Mouse (Mus musculus) heart, embryonic 11.5 days (tissue): ENCODE measurements around the gene Olfr971. TPM values are rescaled to one million over a fixed set of nuclear protein-coding genes. Genes with fewer than 3 reads are reported as not detected.
"Not testable (repeated sequence)": the region's sequence is repeated elsewhere in the genome, so short reads cannot be mapped to it uniquely, and the experiment has no call there.

Source experiments
- ATAC-seq: fragments of 200-750 bp; cut with Nextera tagmentation; replicated peaks from 2 replicates; pipeline ENCODE4 v1.8.0; 2017; ENCODE audit warnings: moderate library complexity; ENCODE audit not compliant: insufficient number of reproducible peaks, low FRiP score, low TSS enrichment
- H3K27ac ChIP-seq: fragments of 300-500 bp; sonication (generic); 2 replicates; pipeline ENCODE4 v1.5.1; 2014; ENCODE audit warnings: mild to moderate bottlenecking, low read depth, low read length
- H3K27me3 ChIP-seq: fragments of 300-500 bp; sonication (generic); 2 replicates; pipeline ENCODE4 v1.6.1; 2014; ENCODE audit warnings: mild to moderate bottlenecking, low read length, mixed read lengths; ENCODE audit not compliant: control insufficient read depth, insufficient read depth
- H3K36me3 ChIP-seq: fragments of 300-500 bp; sonication (generic); 2 replicates; pipeline ENCODE4 v1.6.1; 2014; ENCODE audit warnings: mild to moderate bottlenecking, low read length, moderate library complexity, mixed read lengths; ENCODE audit not compliant: control insufficient read depth, insufficient read depth
- H3K4me1 ChIP-seq: fragments of 300-500 bp; sonication (generic); 2 replicates; pipeline ENCODE4 v1.6.1; 2014; ENCODE audit warnings: low read length; ENCODE audit not compliant: control insufficient read depth, insufficient read depth
- H3K4me2 ChIP-seq: fragments of 300-500 bp; sonication (generic); 2 replicates; pipeline ENCODE4 v1.6.1; 2014; ENCODE audit warnings: mild to moderate bottlenecking, moderate library complexity
- H3K4me3 ChIP-seq: fragments of 300-500 bp; sonication (generic); 2 replicates; pipeline ENCODE4 v1.5.1; 2014; ENCODE audit warnings: low read depth, low read length
- H3K9ac ChIP-seq: fragments of 300-500 bp; sonication (generic); 2 replicates; pipeline ENCODE4 v1.6.1; 2014; ENCODE audit warnings: mild to moderate bottlenecking, low read depth, low read length, moderate library complexity
- H3K9me3 ChIP-seq: fragments of 300-500 bp; sonication (generic); replicated peaks from 2 replicates; pipeline ENCODE4 v1.6.1; 2016; ENCODE audit warnings: low read length; ENCODE audit not compliant: control insufficient read depth
- WGBS: fragments of 180-500 bp; shearing (Covaris S2); extraction: QIAGEN DNeasy Blood & Tissue Kit; methylation state at CpG from one replicate; pipeline ENCODE4 v1.1.7; 2014; ENCODE audit not compliant: insufficient replicate concordance; 5-methylcytosine and 5-hydroxymethylcytosine counted together
- polyA plus RNA-seq: library from polyadenylated mRNA; unstranded; fragments of >200 nt; fragmentation: Nextera tagmentation; extraction: Ambion mirVana; gene quantifications from 2 replicates; pipeline ENCODE4 v1.2.1, GENCODE M21; 2014

The Olfr971 gene
- not detected in 2 replicates for polyA plus RNA-seq

DNA sequence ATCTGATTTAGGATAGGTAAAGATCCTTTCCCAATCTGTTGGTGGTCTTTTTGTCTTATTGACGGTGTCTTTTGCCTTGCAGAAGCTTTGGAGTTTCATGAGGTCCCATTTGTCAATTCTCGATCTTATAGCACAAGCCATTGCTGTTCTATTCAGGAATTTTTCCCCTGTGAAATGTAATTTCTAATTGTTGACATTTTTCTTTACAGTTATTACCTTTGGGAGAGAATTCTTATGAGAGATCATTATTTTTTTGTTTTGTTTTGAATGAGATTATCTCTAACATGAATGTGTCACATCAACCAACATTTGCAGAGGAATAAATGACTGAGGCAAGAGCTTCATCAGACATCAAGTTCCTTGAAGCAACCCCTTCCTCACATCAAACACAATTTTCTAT is at the start of gene Olfr971:
Gene Olfr971 (plus strand): TSS at position 301 of the 400 bp plus-strand sequence.
- H3K4me2 ChIP-seq, H3K4me1 ChIP-seq, H3K9ac ChIP-seq, ATAC-seq, H3K36me3 ChIP-seq, H3K9me3 ChIP-seq, H3K27ac ChIP-seq, H3K27me3 ChIP-seq, H3K4me3 ChIP-seq: not testable (repeated sequence)
- WGBS, result 83% methylated on average over 1 of the region's 2 CpGs

DNA sequence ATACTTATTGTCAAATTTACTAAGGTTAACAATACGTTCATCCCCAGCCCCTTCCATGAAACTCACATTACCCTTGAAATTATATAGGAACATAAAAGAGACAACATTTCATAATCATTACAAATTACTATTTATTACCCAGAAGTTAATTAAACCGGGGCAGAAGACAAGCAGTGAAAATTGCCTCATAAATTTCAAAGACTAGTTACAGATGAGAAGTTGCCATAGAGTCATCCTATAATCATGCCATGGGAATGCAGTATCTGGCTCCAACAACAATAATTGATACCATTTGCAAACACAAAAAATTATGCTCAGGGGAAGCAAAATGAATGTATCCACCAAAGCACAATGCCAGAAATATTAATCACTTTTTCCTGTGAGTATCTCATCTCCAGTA is 46.1 kb upstream of the Olfr971 start, which contains the start of gene Olfr969:
Gene Olfr969 (plus strand): TSS at position 388 of the 400 bp plus-strand sequence.
- Histone ChIP-seq H3K27me3 (no peaks in the 10 kb centered on the region), H3K4me1 (no peaks in the 10 kb centered on the region), H3K4me3 (no peak within 1 kb of the TSS), H3K9me3 (no peaks in the 10 kb centered on the region), H3K27ac (no peak within 1 kb of the TSS), H3K9ac (no peak within 1 kb of the TSS), H3K4me2 (no peak within 1 kb of the TSS), H3K36me3 (no peaks in the 10 kb centered on the region)
- ATAC-seq, result no peak
- WGBS, result 62% methylated on average over 2 of the region's 2 CpGs

DNA sequence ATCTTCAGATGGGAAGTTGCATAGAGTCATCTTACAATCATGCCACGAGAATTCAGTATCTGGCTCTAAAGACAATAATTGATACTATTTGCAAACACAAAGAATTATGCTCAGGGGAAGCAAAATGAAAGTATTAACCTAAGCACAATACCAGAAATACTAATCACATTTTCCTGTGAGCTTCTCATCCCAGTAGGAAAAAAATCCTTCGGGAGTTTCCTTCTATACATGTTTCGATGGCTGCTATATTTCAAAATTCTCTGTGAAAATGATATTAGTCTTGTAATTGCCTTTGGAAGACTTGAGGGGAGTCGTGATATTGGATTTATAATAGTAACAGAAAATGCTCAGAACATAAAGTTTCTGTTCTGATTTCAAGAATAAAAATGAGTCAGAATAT is 28.1 kb upstream of the Olfr971 start, which contains the start of gene Olfr970:
Gene Olfr970 (plus strand): TSS at position 301 of the 400 bp plus-strand sequence.
- H3K36me3 ChIP-seq, result no peaks in the 10 kb centered on the region
- H3K4me3 ChIP-seq, result no peak within 1 kb of the TSS
- 69% methylated on average over 4 of the region's 4 CpGs for WGBS
- no peak within 1 kb of the TSS for H3K4me2 ChIP-seq
- no peak for ATAC-seq
- H3K9me3 ChIP-seq, result no peaks in the 10 kb centered on the region
- H3K27me3 ChIP-seq, result no peaks in the 10 kb centered on the region
- H3K4me1 ChIP-seq, result no peaks in the 10 kb centered on the region
- no peak within 1 kb of the TSS for H3K27ac ChIP-seq
- H3K9ac ChIP-seq, result no peak within 1 kb of the TSS

DNA sequence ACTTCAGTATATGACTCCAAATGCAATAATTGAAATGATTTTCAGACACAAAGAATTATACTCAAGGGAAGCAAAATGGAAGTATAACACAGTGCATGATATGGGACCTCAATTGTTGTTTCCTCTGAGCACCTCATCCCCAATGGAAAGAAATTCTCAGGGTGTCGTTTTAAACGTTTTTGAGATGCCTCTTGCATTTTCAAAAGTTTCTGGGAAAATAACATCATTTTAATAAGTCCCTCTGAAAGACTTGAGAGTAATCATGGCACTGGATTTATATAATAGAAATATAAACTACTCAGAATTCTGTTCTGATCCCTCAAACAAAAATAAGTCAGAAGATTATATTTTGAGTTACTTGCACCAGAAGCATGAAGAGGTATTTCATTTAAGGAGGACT is 29.4 kb downstream of the Olfr971 start, which contains the start of gene Olfr972:
Gene Olfr972 (plus strand): TSS at position 301 of the 400 bp plus-strand sequence.
- H3K36me3 ChIP-seq, result no peaks in the 10 kb centered on the region
- H3K4me2 ChIP-seq, result no peak within 1 kb of the TSS
- no peaks in the 10 kb centered on the region for H3K9me3 ChIP-seq
- H3K27ac ChIP-seq, result no peak within 1 kb of the TSS
- no peaks in the 10 kb centered on the region for H3K27me3 ChIP-seq
- H3K4me3 ChIP-seq, result no peak within 1 kb of the TSS
- WGBS, result 63% methylated on average over 2 of the region's 2 CpGs
- H3K9ac ChIP-seq, result no peak within 1 kb of the TSS
- no peak for ATAC-seq
- no peaks in the 10 kb centered on the region for H3K4me1 ChIP-seq

- not testable (repeated sequence) for H3K27me3 ChIP-seq, H3K4me2 ChIP-seq, H3K4me3 ChIP-seq, H3K9ac ChIP-seq, ATAC-seq, H3K4me1 ChIP-seq, H3K36me3 ChIP-seq, H3K9me3 ChIP-seq, H3K27ac ChIP-seq
- WGBS, result 68% methylated on average over 1 of the region's 1 CpGs
These were observed 35.3 kb downstream of the Olfr971 start for GRCm38 (mm10) chr9:39871986-39872385.

DNA sequence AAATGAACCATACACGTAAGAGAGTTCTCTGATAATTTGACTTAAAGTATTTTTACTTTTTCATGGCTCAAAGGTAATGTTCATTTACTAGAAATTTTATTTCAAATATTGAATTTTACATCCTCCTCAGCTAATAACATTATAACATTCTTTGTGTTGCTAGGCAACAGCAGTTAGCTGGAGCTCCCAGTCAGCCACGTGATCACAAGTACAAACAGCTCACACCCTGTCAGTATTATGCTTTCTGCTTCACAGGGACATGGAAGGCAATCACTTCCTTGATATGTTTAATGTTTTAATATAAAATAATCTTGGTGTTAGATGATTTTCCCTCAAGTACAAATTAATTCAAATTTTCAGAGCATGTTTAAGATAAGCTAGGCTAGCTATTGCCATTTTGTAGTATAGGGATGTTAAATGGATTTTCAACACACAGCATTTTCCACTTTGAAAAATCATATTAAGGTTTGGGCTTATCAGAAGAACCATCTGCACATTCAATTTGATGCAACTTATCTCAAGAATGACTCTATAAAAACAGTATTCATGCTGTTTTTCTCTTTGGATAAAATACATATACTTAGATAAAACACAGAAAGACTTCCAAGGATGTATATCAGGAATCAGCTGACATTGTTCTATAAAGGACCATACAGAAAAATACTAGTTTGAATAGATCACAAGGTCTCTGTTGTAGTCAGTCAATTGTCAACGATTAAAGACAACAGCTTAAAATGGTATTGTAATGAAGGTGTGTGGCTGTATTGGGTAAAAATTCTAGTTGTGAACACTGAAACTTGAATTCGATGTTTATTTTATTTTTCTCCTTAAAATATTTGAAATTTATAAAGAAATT is 41.1 kb downstream of the Olfr971 start:
- H3K27ac ChIP-seq, H3K4me2 ChIP-seq, H3K9me3 ChIP-seq, H3K36me3 ChIP-seq, H3K4me3 ChIP-seq, H3K27me3 ChIP-seq, H3K9ac ChIP-seq, H3K4me1 ChIP-seq, ATAC-seq: not testable (repeated sequence)
- no CpG with 5 or more reads among the region's 4 CpGs for WGBS

Other genes with a start within 250 kb of the Olfr971 start
- gene AW551984, start 232.5 kb upstream of the Olfr971 start, polyA plus RNA-seq, result 10.5 and 14.3 TPM in 2 replicates
- gene Olfr148, start 226.2 kb upstream of the Olfr971 start, polyA plus RNA-seq, result not detected in 2 replicates
- not detected in 2 replicates for gene Olfr960, start 215.5 kb upstream of the Olfr971 start, polyA plus RNA-seq
- gene Olfr961, start 191.8 kb upstream of the Olfr971 start, polyA plus RNA-seq, result not detected in 2 replicates
- not detected in 2 replicates for gene Olfr963, start 169.7 kb upstream of the Olfr971 start, polyA plus RNA-seq
- not detected in 2 replicates for gene Olfr149, start 129.8 kb upstream of the Olfr971 start, polyA plus RNA-seq
- not detected in 2 replicates for gene Olfr965, start 125.5 kb upstream of the Olfr971 start, polyA plus RNA-seq
- gene Olfr150, start 105.9 kb upstream of the Olfr971 start, polyA plus RNA-seq, result not detected in 2 replicates
- not detected in 2 replicates for gene Olfr967, start 90.6 kb upstream of the Olfr971 start, polyA plus RNA-seq
- gene Olfr968, start 53.6 kb upstream of the Olfr971 start, polyA plus RNA-seq, result not detected in 2 replicates
- not detected in 2 replicates for gene Olfr969, start 45.9 kb upstream of the Olfr971 start, polyA plus RNA-seq
- gene Olfr970, start 28.0 kb upstream of the Olfr971 start, polyA plus RNA-seq, result not detected in 2 replicates
- gene Olfr972, start 29.5 kb downstream of the Olfr971 start, polyA plus RNA-seq, result not detected in 2 replicates
- gene Olfr229, start 70.5 kb downstream of the Olfr971 start, polyA plus RNA-seq, result not detected in 2 replicates
- not detected in 2 replicates for gene Olfr974, start 100.6 kb downstream of the Olfr971 start, polyA plus RNA-seq
- not detected in 2 replicates for gene Olfr975, start 115.2 kb downstream of the Olfr971 start, polyA plus RNA-seq
- gene Olfr976, start 124.3 kb downstream of the Olfr971 start, polyA plus RNA-seq, result not detected in 2 replicates
- gene Olfr978, start 155.2 kb downstream of the Olfr971 start, polyA plus RNA-seq, result not detected in 2 replicates
- gene Olfr979, start 166.6 kb downstream of the Olfr971 start, polyA plus RNA-seq, result not detected in 2 replicates
- gene Olfr980, start 172.7 kb downstream of the Olfr971 start, polyA plus RNA-seq, result not detected in 2 replicates
- not detected in 2 replicates for gene Olfr981, start 184.6 kb downstream of the Olfr971 start, polyA plus RNA-seq
- gene Olfr982, start 237.0 kb downstream of the Olfr971 start, polyA plus RNA-seq, result not detected in 2 replicates